27 mouse cellular contexts compared by ENCODE assay signal in genomic region chr5:21554732-21555131, GRCm38 (mm10). TPM values are rescaled to one million over a fixed set of nuclear protein-coding genes. Genes with fewer than 3 reads are reported as not detected.
"Had no signal": no experiment of that assay in that cellular context is flagged by ENCODE, and none has a peak within 500 bp of the region (broad histone marks: within the 10 kb centered on the region; RNA-seq: fewer than 3 reads in every experiment).

No protein-coding gene starts in this region.

- H3K4me1 ChIP-seq: hindbrain, embryonic 10.5 days; hindbrain, embryonic 12.5 days; hindbrain, embryonic 15.5 days; liver, embryonic 12.5 days had no signal

- DNase-seq: gastrocnemius, adult 2 months; gastrocnemius, postnatal 10 days; gastrocnemius, postnatal 25 days; heart, adult 18-20 months; heart, postnatal 10 days; heart, postnatal 4 days; kidney, adult 11 months; kidney, adult 2 months; kidney, adult 9 months; kidney, postnatal 14 days; kidney, postnatal 36 days; layer of hippocampus, adult 9-11 months; layer of hippocampus, postnatal 36 days; left cerebral cortex, postnatal 4 days had no signal

- H3K27ac ChIP-seq: gastrocnemius, adult 2 months; heart, embryonic 10.5 days; hindbrain, embryonic 10.5 days; hindbrain, embryonic 12.5 days; hindbrain, embryonic 15.5 days; hindbrain, postnatal 0 days; kidney, postnatal 0 days; limb, embryonic 12.5 days; liver, embryonic 12.5 days; liver, embryonic 14.5 days had no signal

- H3K27me3 ChIP-seq: heart, embryonic 12.5 days; hindbrain, embryonic 12.5 days; hindbrain, embryonic 15.5 days; kidney, embryonic 15.5 days; limb, embryonic 12.5 days; liver, embryonic 12.5 days had no signal

- H3K9ac ChIP-seq: heart, embryonic 12.5 days; hindbrain, embryonic 12.5 days; hindbrain, embryonic 15.5 days; kidney, embryonic 15.5 days; limb, embryonic 12.5 days; liver, embryonic 12.5 days; liver, embryonic 14.5 days had no signal

- H3K9me3 ChIP-seq: heart, embryonic 10.5 days; heart, embryonic 12.5 days; hindbrain, embryonic 10.5 days; hindbrain, embryonic 12.5 days; hindbrain, embryonic 15.5 days; kidney, embryonic 15.5 days; limb, embryonic 12.5 days; liver, embryonic 12.5 days had no signal

- H3K4me2 ChIP-seq: heart, embryonic 12.5 days; hindbrain, embryonic 12.5 days; hindbrain, embryonic 15.5 days; kidney, embryonic 15.5 days; limb, embryonic 12.5 days; liver, embryonic 12.5 days had no signal

- ATAC-seq: hindbrain, postnatal 0 days; intestine, embryonic 16.5 days; liver, embryonic 12.5 days had no signal

- H3K4me3 ChIP-seq: gastrocnemius, adult 2 months; heart, embryonic 10.5 days; heart, embryonic 12.5 days; hindbrain, embryonic 10.5 days; hindbrain, embryonic 12.5 days; hindbrain, embryonic 15.5 days; kidney, embryonic 15.5 days; limb, embryonic 12.5 days; liver, embryonic 12.5 days had no signal

- H3K36me3 ChIP-seq: heart, embryonic 10.5 days; heart, embryonic 12.5 days; hindbrain, embryonic 10.5 days; hindbrain, embryonic 12.5 days; hindbrain, embryonic 15.5 days; kidney, embryonic 15.5 days; liver, embryonic 12.5 days had no signal

RNA-seq across cellular contexts. Expression of gene Lrrc17, which starts 11.4 kb away (rescaled TPM):
- total RNA-seq: granulocyte monocyte progenitor cell, adult 5-6 weeks had no signal
